Mouse (Mus musculus) Patski (cell line): ENCODE data around the gene Uvrag. TPM values are rescaled to one million over a fixed set of nuclear protein-coding genes. Genes with fewer than 3 reads are reported as not detected.
"Not testable (repeated sequence)": the region's sequence is repeated elsewhere in the genome, so short reads cannot be mapped to it uniquely, and the experiment has no call there.

Experiments used
- ATAC-seq: fragments of 100-300 bp; one replicate; pipeline ENCODE4 v1.8.0; 2021
- CTCF ChIA-PET: fragments of 350-600 bp; sonication (Branson Sonifier 250); formaldehyde crosslinking; loops from one replicate; lab custom pipeline; 2022; ENCODE audit warnings: inconsistent platforms; lab: Charles Lee
- POLR2A ChIA-PET: fragments of 350-600 bp; sonication (Branson Sonifier 250); formaldehyde crosslinking; loops from one replicate; lab custom pipeline; 2022; ENCODE audit warnings: antibody characterized with exemption, inconsistent platforms; lab: Charles Lee
- DNase-seq: peaks from one replicate; pipeline ENCODE4 v3.0.0-alpha.2; 2011; ENCODE audit warnings: low read depth, low spot score
- H3K27me3 ChIP-seq: fragments of 371-371 bp; one replicate; pipeline ENCODE4 v1.5.1; 2021
- CTCF ChIP-seq: fragments of 100-300 bp; IDR thresholded peaks from one replicate; pipeline ENCODE4 v1.5.1; 2021
- in situ Hi-C: fragments of 300-500 bp; cut with MboI; formaldehyde crosslinking; loops from 3 replicates; pipeline ENCODE4 v1.11.1; 2018; ENCODE audit warnings: low pct_unique_long_range_greater_than_20kb, mixed read lengths
- polyA plus RNA-seq: library from polyadenylated mRNA; unstranded; gene quantifications from one replicate; pipeline ENCODE4 v1.2.3, GENCODE M21; 2021

The Uvrag gene
- polyA plus RNA-seq, 1 experiment from 2014 or later: 29.6 TPM

- in situ Hi-C loops: loop anchor here (5.0 to 10.0 kb wide), 3 partner anchors 99 to 321 kb away; partner anchors contain the start of gene Wnt11
- ChIA-PET CTCF (no interaction called here), POLR2A (no interaction called here)
- peak; percentile 51 for ATAC-seq
- no peaks in the 10 kb centered on the region for H3K27me3 ChIP-seq
- TF ChIP-seq CTCF: no peak
- DNase-seq: no peak
These were observed 75.0 kb downstream of the Uvrag start for GRCm38 (mm10) chr7:99065920-99066319.

GRCm38 (mm10) chr7:99065391-99065831 is 75.5 kb downstream of the Uvrag start:
- DNase-seq: peak; percentile 77
- in situ Hi-C loops: loop anchor here (5.0 to 10.0 kb wide), 3 partner anchors 98 to 321 kb away; partner anchors contain the start of gene Wnt11

GRCm38 (mm10) chr7:99064795-99065194 is 76.1 kb downstream of the Uvrag start:
- ChIA-PET CTCF (no interaction called here), POLR2A (no interaction called here)
- DNase-seq (no peak), ATAC-seq (no peak)
- in situ Hi-C loops: loop anchor here (5.0 to 10.0 kb wide), 3 partner anchors 97 to 320 kb away; partner anchors contain the start of gene Wnt11
- no peak for TF ChIP-seq CTCF
- no peaks in the 10 kb centered on the region for H3K27me3 ChIP-seq

More at GRCm38 (mm10) chr7:99065391-99065831, 75.5 kb downstream of the Uvrag start:
- peak; percentile 62 for ATAC-seq
- ChIA-PET POLR2A (no interaction called here), CTCF (no interaction called here)
- TF ChIP-seq CTCF: no peak
- no peaks in the 10 kb centered on the region for H3K27me3 ChIP-seq

GRCm38 (mm10) chr7:99062263-99062662 is 78.7 kb downstream of the Uvrag start:
- ATAC-seq, DNase-seq, H3K27me3 ChIP-seq, CTCF ChIA-PET: not testable (repeated sequence)
- POLR2A ChIA-PET: interaction anchor here (0.6 to 1.2 kb wide), 2 partner anchors 13 to 734 kb away, joined by 3 read pairs; no protein-coding TSS in a partner anchor
- in situ Hi-C loops: loop anchor here (10.0 kb wide), 1 partner anchor 317 kb away; no protein-coding TSS in a partner anchor
- peak; percentile 27 for TF ChIP-seq CTCF

- no peak for DNase-seq
- CTCF ChIA-PET: no interaction called here
- in situ Hi-C loops: loop anchor here (10.0 kb wide), 1 partner anchor 316 kb away; no protein-coding TSS in a partner anchor
- no peaks in the 10 kb centered on the region for H3K27me3 ChIP-seq
- TF ChIP-seq CTCF: no peak
- POLR2A ChIA-PET: interaction anchor here (0.6 kb wide), 1 partner anchor 85 kb away, joined by 5 read pairs; no protein-coding TSS in a partner anchor
- no peak for ATAC-seq
These were observed 79.8 kb downstream of the Uvrag start for GRCm38 (mm10) chr7:99061056-99061680.

- TF ChIP-seq CTCF: no peak
- POLR2A ChIA-PET: interaction anchor here (0.6 kb wide), 1 partner anchor 84 kb away, joined by 5 read pairs; no protein-coding TSS in a partner anchor
- CTCF ChIA-PET: no interaction called here
- in situ Hi-C loops: loop anchor here (10.0 kb wide), 1 partner anchor 316 kb away; no protein-coding TSS in a partner anchor
- DNase-seq: no peak
- ATAC-seq: no peak
- H3K27me3 ChIP-seq: no peaks in the 10 kb centered on the region
These were observed 80.5 kb downstream of the Uvrag start for GRCm38 (mm10) chr7:99060476-99060875.

GRCm38 (mm10) chr7:99059934-99060333 is 81.0 kb downstream of the Uvrag start:
- POLR2A ChIA-PET: no interaction called here
- no peak for DNase-seq
- no peak for ATAC-seq
- no peaks in the 10 kb centered on the region for H3K27me3 ChIP-seq
- no peak for TF ChIP-seq CTCF
- in situ Hi-C loops: loop anchor here (10.0 kb wide), 1 partner anchor 315 kb away; no protein-coding TSS in a partner anchor
- CTCF ChIA-PET: no interaction called here

- ChIA-PET POLR2A (no interaction called here), CTCF (no interaction called here)
- no peaks in the 10 kb centered on the region for H3K27me3 ChIP-seq
- in situ Hi-C loops: no loop called here
- no peak for ATAC-seq
- DNase-seq: no peak
- TF ChIP-seq CTCF: no peak
These were observed 83.8 kb downstream of the Uvrag start for GRCm38 (mm10) chr7:99057053-99057630.

GRCm38 (mm10) chr7:99053626-99054025 is 87.3 kb downstream of the Uvrag start:
- CTCF ChIA-PET: no interaction called here
- ATAC-seq (no peak), DNase-seq (no peak)
- no peaks in the 10 kb centered on the region for H3K27me3 ChIP-seq
- TF ChIP-seq CTCF: no peak
- POLR2A ChIA-PET: interaction anchor here (1.4 kb wide), 1 partner anchor 17 kb away, joined by 3 read pairs; no protein-coding TSS in a partner anchor
- in situ Hi-C loops: no loop called here

GRCm38 (mm10) chr7:99052471-99053241 is 88.3 kb downstream of the Uvrag start:
- CTCF ChIA-PET: no interaction called here
- in situ Hi-C loops: no loop called here
- no peak for TF ChIP-seq CTCF
- DNase-seq: no peak
- POLR2A ChIA-PET: no interaction called here
- no peak for ATAC-seq
- no peaks in the 10 kb centered on the region for H3K27me3 ChIP-seq
